Mouse (Mus musculus): ENCODE measurements around the gene Rab3il1. TPM values are rescaled to one million over a fixed set of nuclear protein-coding genes. Genes with fewer than 3 reads are reported as not detected.

The Rab3il1 gene
- total RNA-seq, 2 experiments from 2014 or later = 10.4 to 12.1 TPM

GRCm38 (mm10) chr19:10034785-10035447 lies 33.4 kb downstream of the Rab3il1 start:
- intact Hi-C loops (cut with DNase I) = loop anchor here (1.0 to 5.0 kb wide), 2 partner anchors 35 to 147 kb away; partner anchors contain the start of gene Fads1
- peak; percentile 86 to 93 for DNase-seq

DNA sequence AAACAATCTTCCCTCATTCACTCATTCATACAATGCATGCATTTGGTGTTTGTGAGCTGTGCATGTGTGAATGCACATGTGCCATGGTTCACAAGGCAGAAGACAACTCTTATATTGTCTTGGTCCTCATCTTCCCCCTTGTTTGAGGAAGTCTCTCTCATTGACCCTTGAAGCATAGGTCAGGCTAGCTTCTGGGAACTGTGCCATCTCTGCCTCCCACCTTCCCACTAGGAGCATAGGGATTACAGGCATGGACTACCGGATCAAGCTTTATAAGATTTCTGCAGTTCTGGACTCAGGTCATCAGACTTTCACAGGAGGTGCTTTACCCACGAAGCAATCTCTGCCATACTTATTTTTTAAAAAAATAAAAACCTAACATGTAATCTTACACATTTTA lies 36.1 kb downstream of the Rab3il1 start:
- intact Hi-C loops (cut with DNase I) = loop anchor here (5.0 kb wide), 1 partner anchor 145 kb away; the partner anchor contains the start of gene Fads1
- no peak for DNase-seq

DNA sequence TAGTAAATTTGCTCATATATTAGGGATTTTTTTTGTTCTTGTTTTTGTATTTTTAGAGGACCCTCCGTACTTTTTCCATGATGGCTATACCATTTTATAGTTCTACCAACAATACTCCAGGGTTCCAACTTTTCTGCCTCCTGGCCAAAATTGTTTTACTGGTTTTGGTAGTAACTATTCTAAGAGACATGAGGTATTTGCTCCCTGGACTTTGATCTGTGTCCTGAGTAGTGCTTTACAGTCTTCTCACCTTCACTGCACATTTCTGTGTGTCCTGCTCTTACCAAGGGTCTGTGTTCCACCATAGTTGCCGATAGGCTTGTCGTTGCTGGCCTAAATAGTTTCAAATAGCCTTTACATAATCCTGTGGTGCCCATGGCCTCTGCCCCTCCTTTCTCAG lies 36.9 kb downstream of the Rab3il1 start:
- no peak for DNase-seq
- intact Hi-C loops (cut with DNase I) = loop anchor here (2.0 to 5.0 kb wide), 2 partner anchors 144 to 162 kb away; partner anchors contain the start of gene Fads1

DNA sequence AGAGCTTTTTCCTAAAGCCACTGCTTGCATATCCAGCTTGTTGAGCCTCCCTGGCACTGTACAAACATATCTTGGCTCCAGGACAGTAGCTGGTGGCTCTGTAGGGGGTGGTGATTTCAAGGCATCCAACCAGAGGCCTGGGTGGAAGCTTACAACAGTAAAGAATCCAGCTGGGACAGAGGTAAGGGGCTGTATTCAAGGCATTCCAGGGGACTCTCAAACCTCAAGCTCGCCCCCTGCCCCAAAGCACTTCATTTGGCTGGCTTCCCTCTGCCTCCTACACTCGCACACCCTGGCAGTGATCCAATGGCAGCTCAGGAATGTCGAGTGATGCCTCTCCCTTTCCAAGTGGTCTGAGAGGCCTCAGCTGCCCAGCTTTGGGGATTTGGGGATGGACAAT lies 37.4 kb downstream of the Rab3il1 start:
- intact Hi-C loops (cut with DNase I) = loop anchor here (2.0 to 5.0 kb wide), 2 partner anchors 143 to 162 kb away; partner anchors contain the start of gene Fads1
- DNase-seq = peak; percentile 70 to 84

DNA sequence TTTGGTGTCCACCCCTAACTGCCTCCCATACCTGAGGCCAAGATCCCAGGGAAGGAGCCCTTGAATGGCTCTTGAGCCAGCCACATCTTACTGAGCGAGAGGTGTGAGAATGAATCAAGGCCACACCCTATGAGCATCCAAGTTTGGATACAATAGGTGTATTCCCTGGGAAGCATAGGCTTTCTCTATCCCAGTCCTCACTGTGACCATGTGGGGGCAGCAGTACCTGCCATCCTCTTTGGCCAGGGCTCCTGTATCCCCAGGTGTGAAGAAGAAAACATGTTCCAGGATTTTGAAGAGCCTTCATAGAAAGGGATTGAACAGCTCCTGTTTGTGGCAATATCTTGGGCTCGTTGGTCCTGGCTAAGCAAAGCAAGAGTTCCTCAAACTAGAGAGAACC lies 38.1 kb downstream of the Rab3il1 start:
- peak in 1 of 2 experiments; percentile 54 for DNase-seq
- intact Hi-C loops (cut with DNase I) = loop anchor here (2.0 to 5.0 kb wide), 3 partner anchors 63 to 161 kb away; partner anchors contain the start of genes Fads1 and Fads2

- no peak for DNase-seq
- intact Hi-C loops (cut with DNase I) = loop anchor here (5.0 kb wide), 1 partner anchor 61 kb away; the partner anchor contains the start of gene Fads2
Measured at GRCm38 (mm10) chr19:10040866-10041387, 39.5 kb downstream of the Rab3il1 start.

DNA sequence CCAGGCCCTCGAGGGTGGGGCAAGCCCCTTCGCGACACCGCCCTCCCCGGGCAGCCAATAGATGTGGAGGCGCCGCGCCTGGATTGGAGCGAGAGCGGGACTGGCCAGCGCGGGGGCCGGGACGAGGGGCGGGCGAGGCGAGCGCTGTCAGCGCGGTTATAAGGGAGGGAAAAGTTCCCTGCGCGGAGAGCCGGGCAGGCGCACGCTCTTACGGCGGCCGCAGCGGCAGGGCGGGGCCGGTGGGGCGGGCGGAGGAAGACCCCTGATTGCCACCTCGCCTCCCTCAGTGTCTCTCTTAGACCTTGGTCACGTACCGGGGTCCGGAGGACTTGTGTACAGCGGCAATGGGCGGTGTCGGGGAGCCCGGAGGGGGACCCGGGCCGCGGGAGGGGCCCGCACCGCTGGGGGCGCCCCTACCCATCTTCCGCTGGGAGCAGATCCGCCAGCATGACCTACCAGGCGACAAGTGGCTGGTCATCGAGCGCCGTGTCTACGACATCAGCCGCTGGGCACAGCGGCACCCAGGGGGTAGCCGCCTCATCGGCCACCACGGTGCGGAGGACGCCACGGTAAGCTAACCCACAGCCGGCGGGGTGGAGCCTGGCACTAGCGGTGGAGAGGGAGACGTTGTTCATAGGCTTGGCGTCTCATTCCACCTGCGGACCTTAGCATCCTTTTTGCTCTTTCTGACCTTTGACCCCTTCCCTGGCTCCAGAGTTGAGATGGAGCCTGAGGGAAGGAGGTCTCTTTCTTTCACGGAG lies 40.1 kb downstream of the Rab3il1 start, which contains the start of gene Fads3:
Fads3 (plus strand) TSS at position 182 of the 761 bp plus-strand sequence.
- intact Hi-C loops (cut with DNase I) = loop anchor here (5.0 kb wide), 1 partner anchor 61 kb away; the partner anchor contains the start of gene Fads2
- peak; percentile 86 to 89 for DNase-seq

DNA sequence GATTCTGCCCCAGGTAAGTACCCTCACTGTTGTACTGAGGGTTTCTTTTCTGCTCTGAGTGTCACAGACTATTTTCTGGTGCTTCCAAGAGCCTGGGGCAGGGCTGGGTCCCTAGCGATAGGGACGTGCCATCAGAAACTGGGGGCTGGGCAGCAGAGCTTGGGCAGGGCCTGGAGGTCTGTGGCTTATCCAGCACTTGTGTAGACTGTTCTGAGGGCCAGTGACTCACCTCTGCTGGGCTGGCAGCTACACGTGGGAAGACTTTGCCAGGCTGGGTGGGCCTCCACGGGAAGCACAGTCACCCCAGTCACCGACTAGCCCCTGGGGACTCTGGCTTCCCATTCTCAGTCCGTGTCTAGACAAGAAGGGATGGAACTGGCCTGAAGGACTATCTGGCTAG lies 40.8 kb downstream of the Rab3il1 start:
- DNase-seq = peak; percentile 62 to 70
- intact Hi-C loops (cut with DNase I) = loop anchor here (5.0 kb wide), 1 partner anchor 60 kb away; the partner anchor contains the start of gene Fads2

DNA sequence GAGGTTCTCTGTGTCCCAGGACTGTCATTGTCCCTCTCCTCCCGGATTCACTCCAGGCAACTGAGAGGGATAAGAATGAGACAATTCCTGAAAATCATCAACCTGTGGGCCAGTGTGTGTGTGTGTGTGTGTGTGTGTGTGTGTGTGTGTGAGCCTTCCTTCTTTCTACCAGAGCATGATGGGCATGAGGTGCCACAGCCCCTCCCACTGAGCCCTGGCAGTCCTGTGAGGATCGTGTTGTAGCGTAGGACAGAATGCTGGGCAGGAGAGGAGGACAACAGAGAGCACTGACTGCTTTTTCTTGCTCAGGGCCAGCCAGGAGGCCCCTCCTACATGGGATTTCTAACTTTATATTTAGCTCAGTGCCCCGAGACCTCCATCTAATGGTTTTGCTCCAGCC lies 41.3 kb downstream of the Rab3il1 start:
- DNase-seq = peak in 1 of 2 experiments; percentile 38
- intact Hi-C loops (cut with DNase I) = loop anchor here (5.0 kb wide), 1 partner anchor 59 kb away; the partner anchor contains the start of gene Fads2

DNA sequence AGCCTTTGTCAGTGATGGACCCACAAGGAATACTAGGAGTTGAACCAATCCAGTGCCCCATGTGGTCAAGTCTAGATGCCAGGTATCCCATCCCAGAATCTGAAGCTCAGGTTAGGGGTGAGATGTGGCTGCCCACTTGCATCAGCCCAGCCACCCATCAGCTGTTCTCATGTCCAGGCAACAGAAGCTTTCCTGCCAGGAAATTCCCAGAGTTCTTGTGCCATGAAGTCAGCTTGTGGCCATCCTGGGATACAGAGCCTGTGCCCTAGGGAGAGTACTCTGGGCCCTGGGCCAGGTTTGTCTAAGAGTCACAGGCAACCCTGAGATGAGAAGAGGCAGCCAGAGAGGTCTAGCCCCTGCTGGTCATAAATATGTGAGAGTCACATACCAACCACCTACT lies 42.2 kb downstream of the Rab3il1 start:
- intact Hi-C loops (cut with DNase I) = loop anchor here (5.0 kb wide), 1 partner anchor 59 kb away; the partner anchor contains the start of gene Fads2
- peak; percentile 87 to 90 for DNase-seq

DNA sequence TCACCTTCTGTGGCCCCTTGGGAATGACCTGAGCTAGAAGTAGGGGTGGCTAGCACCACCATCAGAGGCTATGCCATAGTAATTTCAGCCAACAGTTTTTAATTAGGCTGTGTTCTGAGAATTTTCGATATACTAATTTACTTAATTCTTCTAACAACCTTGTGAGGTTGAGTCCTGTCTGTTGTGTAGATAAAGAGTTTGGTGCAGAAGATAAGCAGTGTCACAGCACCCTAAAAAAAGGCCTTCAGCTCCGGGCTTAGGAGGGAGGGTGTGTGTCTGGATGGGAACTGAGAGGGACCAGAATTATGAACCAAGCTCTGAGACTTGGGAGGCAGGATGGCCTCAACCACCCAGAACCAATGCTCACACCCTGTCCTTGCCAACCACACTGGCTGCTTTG lies 44.2 kb downstream of the Rab3il1 start:
- intact Hi-C loops (cut with DNase I) = no loop called here
- DNase-seq = no peak

DNA sequence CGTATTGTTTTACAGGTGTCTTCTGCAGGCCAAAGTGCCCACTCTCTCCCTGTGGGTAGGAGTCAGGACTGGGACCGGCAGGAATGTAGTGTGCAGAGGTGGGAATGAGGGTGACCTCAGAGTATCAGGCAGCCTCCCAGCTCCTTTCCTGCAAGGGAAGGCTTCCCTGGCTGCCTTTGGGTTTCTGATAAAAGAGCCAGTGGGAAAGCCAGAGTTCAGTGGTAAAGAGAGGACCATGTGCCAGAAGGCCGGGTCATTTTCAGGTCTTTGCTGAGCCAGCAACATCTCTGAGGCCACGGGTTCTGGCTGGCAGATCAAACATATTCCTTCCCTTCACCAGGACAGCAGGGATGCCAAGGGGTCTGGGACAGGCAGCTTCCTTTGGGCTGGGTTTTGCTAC lies 44.9 kb downstream of the Rab3il1 start:
- DNase-seq = peak; percentile 55 to 62
- intact Hi-C loops (cut with DNase I) = no loop called here

DNA sequence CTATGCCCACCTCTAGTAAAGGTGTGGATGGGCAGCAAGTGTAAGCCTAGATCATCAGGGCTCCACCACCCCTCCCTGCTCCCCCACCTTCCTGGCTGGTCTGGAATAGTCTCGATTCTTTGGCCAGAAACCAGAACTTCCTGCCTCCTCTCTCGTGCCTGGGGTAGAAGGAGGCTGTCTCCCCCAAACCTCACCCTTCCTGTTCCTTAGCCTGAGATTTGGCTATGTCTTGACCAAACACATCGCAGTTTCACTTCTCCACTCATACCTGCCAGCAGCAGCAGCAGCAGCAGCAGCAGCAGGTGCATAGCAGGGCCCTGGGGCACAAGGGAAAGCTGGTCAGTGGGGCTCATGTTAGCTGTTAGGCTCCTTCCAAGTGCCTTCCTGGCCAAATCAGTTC lies 45.5 kb downstream of the Rab3il1 start:
- intact Hi-C loops (cut with DNase I) = no loop called here
- DNase-seq = no peak

GRCm38 (mm10) chr19:10049533-10049932 lies 48.1 kb downstream of the Rab3il1 start:
- intact Hi-C loops (cut with DNase I) = no loop called here
- DNase-seq = no peak

DNA sequence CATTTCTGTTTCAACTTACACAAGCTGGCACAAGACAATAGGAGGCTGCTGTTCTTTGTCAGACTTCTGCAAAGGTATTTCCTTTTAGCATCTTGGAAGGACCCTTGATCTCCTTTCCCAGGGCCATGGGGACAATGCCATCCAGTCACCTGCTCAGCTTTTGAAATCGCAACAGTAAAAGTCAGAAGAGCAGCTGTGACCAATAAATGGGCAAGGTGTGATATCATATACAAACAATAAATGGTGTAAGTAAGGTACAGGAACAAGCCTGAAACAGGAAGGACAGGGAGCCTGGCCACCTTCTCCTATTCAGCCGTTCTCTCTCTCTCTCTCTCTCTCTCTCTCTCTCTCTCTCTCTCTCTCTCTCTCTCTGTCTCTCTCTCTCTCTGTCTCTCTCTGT lies 49.0 kb downstream of the Rab3il1 start:
- intact Hi-C loops (cut with DNase I) = no loop called here
- no peak for DNase-seq

DNA sequence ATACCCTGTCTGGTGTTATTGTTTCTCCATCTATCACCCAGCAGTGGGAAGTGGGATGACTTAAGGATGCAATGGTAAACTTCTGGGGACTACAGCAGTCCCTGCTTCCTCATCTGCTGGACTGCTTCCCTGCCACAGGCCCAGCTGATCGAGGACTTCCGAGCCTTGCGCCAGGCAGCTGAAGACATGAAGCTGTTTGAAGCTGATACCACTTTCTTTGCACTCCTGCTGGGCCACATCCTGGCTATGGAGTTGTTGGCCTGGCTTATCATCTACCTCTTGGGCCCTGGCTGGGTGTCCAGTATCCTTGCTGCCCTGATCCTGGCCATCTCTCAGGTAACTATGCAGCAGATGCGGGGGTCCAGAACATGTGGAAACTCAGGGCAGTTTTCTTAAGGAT lies 51.2 kb downstream of the Rab3il1 start:
- no peak for DNase-seq
- intact Hi-C loops (cut with DNase I) = no loop called here

- peak in 1 of 2 experiments; percentile 47 for DNase-seq
- intact Hi-C loops (cut with DNase I) = no loop called here
Measured at GRCm38 (mm10) chr19:10053692-10054260, 52.3 kb downstream of the Rab3il1 start.

- intact Hi-C loops (cut with DNase I) = no loop called here
- DNase-seq = no peak
Measured at GRCm38 (mm10) chr19:10054361-10055075, 53.0 kb downstream of the Rab3il1 start.

- no peak for DNase-seq
- intact Hi-C loops (cut with DNase I) = no loop called here
Measured at GRCm38 (mm10) chr19:10055261-10055660, 53.8 kb downstream of the Rab3il1 start.

Measured in heart, postnatal 10 days (tissue).